Mouse (Mus musculus): Measurements from ENCODE around the gene Irf2bpl.
A peak's percentile ranks its signal among the peaks of the same experiment; 100 is the strongest.

Irf2bpl gene

DNA sequence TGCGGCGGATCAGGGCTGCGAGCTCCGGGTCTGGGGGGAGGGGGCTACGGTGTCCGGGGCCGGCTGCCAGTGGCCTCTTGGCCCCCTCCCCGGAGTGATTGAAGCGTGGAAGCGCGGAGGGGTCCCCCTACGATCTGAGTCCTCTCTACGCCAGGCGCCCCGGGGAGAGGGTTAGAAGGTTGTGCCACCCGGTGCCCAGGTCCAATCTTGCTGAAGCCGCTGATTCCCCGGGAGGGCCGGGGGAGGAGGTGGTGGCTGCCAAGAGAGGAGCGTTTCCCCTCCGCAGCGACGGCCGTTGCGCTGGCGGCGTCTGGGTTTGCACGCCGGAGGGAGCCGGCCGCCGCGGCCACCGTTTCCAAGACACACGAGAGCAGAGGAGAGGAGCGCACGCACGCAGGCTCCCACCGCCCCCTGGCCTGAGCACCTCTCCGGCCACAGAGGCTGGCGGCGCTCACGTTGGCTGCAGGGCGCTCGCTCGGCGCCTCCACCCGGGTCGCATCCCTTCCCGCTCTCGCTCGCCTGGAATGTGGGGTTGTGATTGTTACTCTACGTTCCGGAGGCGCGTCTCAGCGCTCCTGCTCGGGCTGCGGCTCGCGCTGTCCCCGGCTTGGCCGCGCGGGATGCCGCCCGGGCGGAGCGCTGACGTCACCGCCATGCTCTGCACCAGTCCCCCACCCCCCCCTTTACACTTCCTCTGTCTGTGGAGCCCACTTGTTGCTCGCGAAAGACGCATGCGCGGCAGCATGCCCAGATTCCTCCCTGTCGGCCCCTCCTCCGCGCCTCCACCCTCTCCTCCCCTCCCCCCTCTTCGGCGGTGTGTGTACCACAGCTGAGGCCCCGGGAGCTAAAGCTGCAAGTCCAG, at the start of gene Irf2bpl:
Irf2bpl (minus strand) TSS at position 602 of the 862 bp plus-strand sequence.
- peak; percentile 98 for DNase-seq

GRCm38 (mm10) chr12:86932575-86932952, 48.0 kb upstream of the Irf2bpl start:
- no peak for DNase-seq

DNA sequence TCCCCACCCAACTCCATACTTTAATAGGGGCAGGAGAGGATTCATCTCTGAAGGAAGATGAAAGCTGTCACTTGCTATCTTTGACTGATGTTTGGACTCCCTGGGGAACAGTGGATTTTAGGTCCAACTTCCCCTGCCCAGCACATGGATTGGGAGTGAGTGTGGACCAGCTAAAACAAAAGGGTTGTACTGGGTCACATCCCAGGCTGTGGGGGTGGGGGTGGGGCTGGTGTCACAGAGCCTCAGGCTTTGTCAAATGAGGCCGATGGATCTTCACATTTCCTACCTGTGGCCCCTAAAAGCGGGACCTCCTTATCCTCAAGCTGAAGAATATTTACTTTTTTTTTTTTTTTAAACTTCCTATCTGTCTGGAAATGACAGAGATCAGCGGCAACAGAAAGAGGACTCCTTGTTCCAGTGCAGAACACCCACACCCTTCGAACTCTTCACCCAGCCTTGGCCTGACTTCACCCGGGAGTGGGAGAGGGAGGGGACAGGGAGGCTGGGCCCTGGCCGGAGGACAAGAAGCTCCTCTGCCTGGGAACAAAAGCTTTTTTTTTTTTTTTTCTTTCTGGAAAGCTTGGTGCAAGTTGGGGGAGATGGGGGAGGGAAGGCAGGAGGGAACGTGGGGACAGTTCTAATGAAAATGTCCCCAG, 47.4 kb upstream of the Irf2bpl start:
- peak; percentile 61 for DNase-seq

DNA sequence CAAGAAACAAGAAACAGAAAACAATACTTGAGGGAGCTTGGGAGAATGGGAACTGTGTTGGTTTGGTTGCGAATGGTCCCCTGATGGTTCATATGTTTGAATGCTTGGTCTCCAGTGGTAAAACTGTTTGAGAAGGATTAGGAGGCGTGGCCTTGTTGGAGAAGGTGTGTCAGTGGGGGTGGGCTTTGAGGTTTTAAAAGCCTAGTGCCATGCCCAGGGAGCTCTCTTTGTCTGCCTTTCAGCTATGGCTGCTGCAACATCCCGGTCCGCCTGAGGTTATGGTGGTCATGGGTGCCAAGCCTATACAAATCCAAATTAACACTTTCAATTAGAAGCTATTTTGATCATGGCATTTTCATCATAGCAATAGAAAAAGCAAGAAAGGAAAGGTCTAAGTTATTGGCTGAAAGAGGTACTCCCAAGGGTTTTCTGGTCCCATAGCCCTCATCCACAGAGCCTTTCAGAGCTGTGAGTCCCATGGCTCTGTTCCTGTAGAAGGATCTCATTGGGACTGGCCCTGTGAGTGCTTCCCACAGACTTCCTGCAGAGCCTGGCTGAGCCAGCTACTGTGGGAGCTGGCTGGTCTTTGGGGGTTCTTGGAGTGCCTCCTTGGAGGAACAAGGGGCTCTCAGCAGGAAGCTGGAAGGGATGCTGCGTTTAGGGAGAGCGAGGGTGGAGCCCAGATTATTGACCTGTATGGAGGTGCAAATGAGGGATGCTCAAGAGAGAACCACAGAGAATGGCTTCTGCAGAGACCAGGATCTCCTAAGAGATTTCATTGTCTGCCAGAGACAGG, 46.5 kb upstream of the Irf2bpl start:
- DNase-seq: no peak

DNA sequence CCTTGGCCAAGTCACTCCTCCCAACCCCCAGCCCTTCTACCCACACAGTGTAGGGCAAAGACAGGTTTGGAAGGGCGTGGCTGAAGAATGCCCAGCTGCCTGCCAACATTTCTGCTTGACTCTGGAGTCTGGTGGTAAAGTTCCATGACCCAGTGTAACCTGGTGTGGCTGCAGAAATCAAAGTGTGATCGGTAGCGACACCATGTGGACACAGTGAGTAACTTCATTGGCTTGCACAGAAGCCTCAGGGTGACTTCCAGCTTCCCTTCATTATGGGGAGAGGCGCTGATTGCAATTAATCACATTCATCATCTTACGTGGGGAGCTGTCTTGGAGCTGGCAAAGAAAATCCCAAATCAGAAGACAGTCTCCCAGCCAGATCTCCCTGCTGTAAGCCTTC, 39.2 kb upstream of the Irf2bpl start:
- peak; percentile 83 for DNase-seq

- DNase-seq: peak; percentile 37
Observed at GRCm38 (mm10) chr12:86918983-86919722, 34.6 kb upstream of the Irf2bpl start.

- DNase-seq: no peak
Observed at GRCm38 (mm10) chr12:86918361-86918967, 33.9 kb upstream of the Irf2bpl start.

DNA sequence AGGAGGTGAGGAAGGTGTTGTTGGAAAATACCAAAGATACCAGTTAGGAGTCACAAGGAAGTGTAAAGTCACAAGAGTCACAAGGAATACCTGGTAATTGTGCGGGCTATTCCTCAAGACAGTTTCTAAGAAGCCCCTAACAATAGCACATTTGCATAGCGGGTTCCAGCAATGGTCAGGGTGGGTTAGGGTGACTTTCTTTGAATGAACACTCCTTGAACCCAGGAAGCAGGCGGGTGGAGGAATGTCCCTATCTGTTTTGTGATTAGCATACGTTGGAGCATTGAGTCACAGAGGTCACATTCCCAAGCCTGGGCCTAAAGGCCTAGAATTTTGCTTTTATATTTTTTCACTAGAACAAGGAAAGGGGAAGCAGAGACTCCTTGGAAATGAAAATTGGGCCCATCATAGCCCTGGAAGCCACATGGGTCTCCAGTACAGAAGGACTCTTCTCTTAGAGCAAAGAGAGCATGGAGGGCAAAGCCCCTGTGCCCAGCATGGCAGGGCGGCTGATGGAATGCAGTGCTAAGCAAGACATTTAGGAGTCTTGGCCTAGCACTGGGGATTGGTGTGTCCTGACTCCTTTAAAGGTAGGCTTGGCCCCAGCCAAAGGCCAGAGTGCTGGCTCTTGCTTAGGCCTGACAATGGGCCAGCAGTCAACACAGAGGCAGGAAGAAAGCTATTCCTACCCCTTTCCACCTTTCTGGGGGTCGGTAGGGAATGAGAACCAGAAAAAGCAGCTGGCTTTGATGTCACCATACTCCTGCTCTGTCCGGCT, 32.4 kb upstream of the Irf2bpl start:
- no peak for DNase-seq

DNA sequence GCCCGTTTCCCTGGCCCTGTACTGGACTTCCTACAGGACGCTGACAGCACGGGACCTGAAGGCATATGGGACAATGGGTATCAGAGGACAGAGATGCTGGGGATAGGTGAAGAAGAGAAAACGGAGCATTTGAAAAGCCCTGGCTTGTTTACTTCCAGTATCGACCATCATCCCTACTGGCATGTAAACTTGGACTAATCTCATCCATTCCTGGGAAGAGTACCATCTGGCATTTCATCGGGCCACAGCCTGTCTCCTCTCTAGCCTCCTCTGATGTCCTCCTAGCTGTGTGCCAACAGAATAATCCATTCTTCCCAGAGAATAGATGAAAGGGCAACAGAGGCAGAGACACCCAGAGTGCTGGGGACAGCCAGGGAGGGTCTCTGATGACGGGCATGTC, 31.0 kb upstream of the Irf2bpl start:
- DNase-seq: no peak

DNA sequence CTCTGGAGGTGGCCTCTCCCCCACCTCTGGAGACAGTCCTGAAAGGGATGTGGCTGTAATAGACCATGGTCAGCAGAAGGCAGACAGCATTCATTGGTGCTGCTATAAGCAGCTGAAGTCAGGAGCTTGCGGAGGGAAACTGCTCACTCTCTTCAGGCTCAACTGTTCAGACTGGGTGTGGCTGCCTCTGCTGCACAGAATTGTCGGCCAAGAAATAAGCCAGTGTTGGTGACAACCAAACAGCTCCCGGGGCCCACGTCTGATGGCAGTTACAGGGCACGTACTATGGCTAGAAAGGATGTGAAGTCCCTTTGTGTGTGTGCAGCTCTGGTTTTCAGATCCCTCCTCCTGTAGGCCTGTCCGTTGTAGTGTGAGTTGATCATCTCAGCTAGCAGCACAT, 30.2 kb upstream of the Irf2bpl start:
- DNase-seq: no peak

GRCm38 (mm10) chr12:86914351-86914750, 29.8 kb upstream of the Irf2bpl start:
- no peak for DNase-seq

- no peak for DNase-seq
Observed at GRCm38 (mm10) chr12:86912335-86913093, 27.9 kb upstream of the Irf2bpl start.

GRCm38 (mm10) chr12:86911482-86911931, 26.9 kb upstream of the Irf2bpl start:
- DNase-seq: peak; percentile 69

- DNase-seq: peak; percentile 89
Observed at GRCm38 (mm10) chr12:86906395-86906794, 21.8 kb upstream of the Irf2bpl start.

DNA sequence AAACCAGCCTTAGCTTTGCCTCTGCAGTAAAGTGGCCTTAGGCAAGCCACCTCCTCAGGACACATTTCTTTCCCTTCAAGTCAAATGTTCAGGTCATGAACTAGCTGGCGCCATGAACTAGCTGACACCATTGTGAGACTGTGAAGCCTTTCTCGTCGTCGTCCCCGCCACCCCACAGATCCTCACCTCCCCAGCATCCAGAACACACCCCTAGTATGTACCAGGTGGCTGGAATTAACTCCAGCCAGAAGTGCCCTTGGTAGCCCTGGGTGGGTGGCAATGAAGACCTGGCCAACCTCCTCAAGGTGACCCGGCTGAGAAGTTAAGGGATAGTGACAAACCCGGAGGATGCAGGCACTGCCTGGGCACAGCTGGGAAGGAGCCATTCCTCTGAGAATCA, 21.3 kb upstream of the Irf2bpl start:
- no peak for DNase-seq

- DNase-seq: no peak
Observed at GRCm38 (mm10) chr12:86905203-86905602, 20.6 kb upstream of the Irf2bpl start.

GRCm38 (mm10) chr12:86903828-86904806, 19.5 kb upstream of the Irf2bpl start:
- no peak for DNase-seq

- DNase-seq: no peak
Observed at GRCm38 (mm10) chr12:86899461-86900179, 15.0 kb upstream of the Irf2bpl start.

DNA sequence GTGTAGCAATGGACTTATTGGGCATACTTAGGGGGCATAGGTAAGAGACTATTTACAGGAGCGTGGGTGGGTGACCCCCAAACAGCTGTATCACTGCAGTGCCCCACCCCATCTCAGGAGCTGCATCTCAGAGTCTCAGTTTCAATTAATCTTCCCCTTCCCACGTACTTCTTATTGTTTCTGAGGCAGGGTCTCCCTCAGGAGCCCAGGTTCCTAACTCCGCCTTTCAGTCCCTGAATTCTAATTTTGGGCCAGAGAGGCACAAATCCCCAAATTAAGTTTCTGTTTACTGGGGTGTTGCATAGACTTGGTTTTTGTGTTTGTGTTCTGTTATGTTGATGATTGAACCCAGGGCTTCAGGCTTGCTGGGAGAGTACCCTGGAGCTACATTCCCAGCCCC, 13.8 kb upstream of the Irf2bpl start:
- DNase-seq: no peak

All from right cerebral cortex, adult 18-20 months (tissue).